Mouse (Mus musculus) myocyte (in vitro differentiated cells): ENCODE measurements around the gene Pdk4. TPM values are rescaled to one million over a fixed set of nuclear protein-coding genes. Genes with fewer than 3 reads are reported as not detected.

Source experiments
- H3K27me3 ChIP-seq: one replicate; pipeline ENCODE4 v1.6.1; 2011; ENCODE audit not compliant: control insufficient read depth, insufficient read depth, insufficient read length
- H3K36me3 ChIP-seq: one replicate; pipeline ENCODE4 v1.6.1; 2011; ENCODE audit not compliant: control insufficient read depth, insufficient read depth
- H3K4me2 ChIP-seq: one replicate; pipeline ENCODE4 v1.6.1; 2011; ENCODE audit warnings: low read depth, control low read depth
- H3K4me3 ChIP-seq: one replicate; pipeline ENCODE4 v1.5.1; 2011; ENCODE audit warnings: mild to moderate bottlenecking, control low read depth, moderate library complexity
- H3K79me2 ChIP-seq: one replicate; pipeline ENCODE4 v1.6.1; 2011; ENCODE audit not compliant: control insufficient read depth, insufficient read depth
- H3ac ChIP-seq: one replicate; pipeline ENCODE4 v1.6.1; 2011; ENCODE audit not compliant: control insufficient read depth, insufficient read length
- CEBPB ChIP-seq: IDR thresholded peaks from 2 replicates; pipeline ENCODE4 v1.6.1; 2011; ENCODE audit warnings: mild to moderate bottlenecking, moderate library complexity; ENCODE audit not compliant: poor library complexity, insufficient read depth, severe bottlenecking
- E2F4 ChIP-seq: IDR thresholded peaks from one replicate; pipeline ENCODE4 v1.6.1; 2011; ENCODE audit warnings: mild to moderate bottlenecking, control low read depth, moderate library complexity; ENCODE audit not compliant: insufficient read depth
- MAX ChIP-seq: IDR thresholded peaks from one replicate; pipeline ENCODE4 v1.6.1; 2011; ENCODE audit warnings: low read depth, mild to moderate bottlenecking, control low read depth
- MYOD1 ChIP-seq, 3 experiments: IDR thresholded peaks; one replicate each; pipeline ENCODE4 v1.6.1; 2011; ENCODE audit warnings: control low read depth in 2 of 3, low read depth in 2 of 3, mild to moderate bottlenecking in 2 of 3, moderate library complexity in 1 of 3; ENCODE audit not compliant: insufficient read length in 2 of 3, control insufficient read depth in 1 of 3
- MYOG ChIP-seq, 3 experiments: IDR thresholded peaks; one replicate each; pipeline ENCODE4 v1.6.1; 2011; ENCODE audit warnings: control low read depth in 2 of 3, low read depth in 2 of 3, mild to moderate bottlenecking in 2 of 3; ENCODE audit not compliant: insufficient read length in 2 of 3, control insufficient read depth in 1 of 3, insufficient read depth in 1 of 3
- POLR2A ChIP-seq: IDR thresholded peaks from one replicate; pipeline ENCODE4 v1.6.1; 2011; ENCODE audit warnings: low read depth, mild to moderate bottlenecking, control low read depth, moderate library complexity; ENCODE audit not compliant: insufficient read length
- POLR2AphosphoS2 ChIP-seq: IDR thresholded peaks from one replicate; pipeline ENCODE4 v1.6.1; 2011; ENCODE audit warnings: low read depth, control low read depth; ENCODE audit not compliant: insufficient read length
- REST ChIP-seq: IDR thresholded peaks from one replicate; pipeline ENCODE4 v1.6.1; 2011; ENCODE audit warnings: mild to moderate bottlenecking, control low read depth, moderate library complexity; ENCODE audit not compliant: insufficient read depth, insufficient read length
- SRF ChIP-seq: IDR thresholded peaks from one replicate; pipeline ENCODE4 v1.6.1; 2011; ENCODE audit warnings: low read depth; ENCODE audit not compliant: control insufficient read depth, insufficient read length
- TCF12 ChIP-seq: IDR thresholded peaks from one replicate; pipeline ENCODE4 v1.6.1; 2011; ENCODE audit warnings: mild to moderate bottlenecking, control low read depth; ENCODE audit not compliant: poor library complexity, insufficient read depth, severe bottlenecking
- TCF3 ChIP-seq: IDR thresholded peaks from one replicate; pipeline ENCODE4 v1.6.1; 2011; ENCODE audit warnings: low read depth, control low read depth; ENCODE audit not compliant: insufficient read length
- USF1 ChIP-seq: IDR thresholded peaks from one replicate; pipeline ENCODE4 v1.6.1; 2011; ENCODE audit warnings: low read depth, mild to moderate bottlenecking, control low read depth, moderate library complexity
- polyA plus RNA-seq: library from polyadenylated mRNA; unstranded; fragments of >200 nt; fragmentation: generic; extraction: Trizol; gene quantifications from one replicate; pipeline ENCODE4 v1.2.1, GENCODE M21; 2012; ENCODE audit warnings: missing spikeins

Gene Pdk4
- polyA plus RNA-seq, 1 experiment = 5.3 TPM

DNA sequence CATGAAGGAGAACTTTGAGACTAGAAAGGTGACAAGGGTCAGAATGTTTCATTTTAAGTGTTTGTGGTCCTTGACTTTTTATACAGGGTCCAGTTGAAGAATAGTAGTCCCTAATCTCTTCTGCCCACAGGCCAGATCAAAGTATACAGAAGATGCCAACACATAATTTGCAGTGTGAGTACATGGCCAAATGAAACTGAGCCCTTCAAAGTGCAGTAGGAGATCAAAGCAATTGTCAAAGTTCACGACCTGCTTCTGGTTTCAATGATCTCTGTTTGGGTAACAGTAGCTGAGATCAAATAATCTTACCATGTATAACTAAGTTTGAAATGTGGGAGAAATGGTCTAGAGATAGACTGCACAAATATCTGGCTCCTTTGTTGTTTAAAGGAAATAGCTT lies 22.1 kb downstream of the Pdk4 start:
- Histone ChIP-seq H3K27me3 (no peaks in the 10 kb centered on the region), H3ac (no peak overlapping the region), H3K4me3 (no peak overlapping the region), H3K4me2 (no peak overlapping the region), H3K36me3 (no peaks in the 10 kb centered on the region), H3K79me2 (no peaks in the 10 kb centered on the region)
- TF ChIP-seq POLR2AphosphoS2 (no peak), MYOG (IDR thresholded peaks at IDR 0.05; ENCODE audit: control insufficient read depth in 1 of 3, insufficient read depth in 1 of 3, insufficient read length in 2 of 3, low read depth in 2 of 3) (no peak), CEBPB (no peak), E2F4 (no peak), POLR2A (no peak), MYOD1 (IDR thresholded peaks at IDR 0.05; ENCODE audit: control insufficient read depth in 1 of 3, insufficient read length in 2 of 3, low read depth in 2 of 3) (no peak), MAX (no peak), REST (no peak)

DNA sequence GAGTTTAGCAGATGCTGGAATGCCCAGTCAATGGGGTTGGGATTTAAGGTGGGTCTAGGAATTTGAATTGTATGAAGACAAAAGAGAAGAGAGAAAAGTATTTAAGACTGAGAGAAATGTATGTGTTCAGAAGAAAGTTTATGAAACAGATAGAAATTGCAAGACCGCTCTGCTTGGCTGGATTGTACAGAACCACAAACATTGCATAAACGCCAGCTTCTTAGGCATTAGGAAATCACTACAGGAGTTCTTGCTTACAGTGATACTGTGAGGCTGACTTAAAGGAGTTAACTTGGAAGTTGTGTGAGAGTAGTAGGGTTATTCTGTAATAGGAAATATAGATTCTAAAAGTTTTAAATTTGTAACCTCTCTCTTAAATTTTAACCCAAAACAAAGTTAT lies 23.4 kb downstream of the Pdk4 start:
- H3K36me3 ChIP-seq = no peaks in the 10 kb centered on the region
- H3K79me2 ChIP-seq = no peaks in the 10 kb centered on the region
- TF ChIP-seq USF1 (no peak), REST (no peak), MAX (no peak), CEBPB (no peak), MYOG (IDR thresholded peaks at IDR 0.05; ENCODE audit: control insufficient read depth in 1 of 3, insufficient read depth in 1 of 3, insufficient read length in 2 of 3, low read depth in 2 of 3) (no peak), TCF3 (no peak), POLR2AphosphoS2 (no peak), TCF12 (no peak), SRF (no peak), E2F4 (no peak), POLR2A (no peak), MYOD1 (IDR thresholded peaks at IDR 0.05; ENCODE audit: control insufficient read depth in 1 of 3, insufficient read length in 2 of 3, low read depth in 2 of 3) (no peak)
- no peak overlapping the region for H3ac ChIP-seq
- no peaks in the 10 kb centered on the region for H3K27me3 ChIP-seq
- no peak overlapping the region for H3K4me2 ChIP-seq
- H3K4me3 ChIP-seq = no peak overlapping the region

DNA sequence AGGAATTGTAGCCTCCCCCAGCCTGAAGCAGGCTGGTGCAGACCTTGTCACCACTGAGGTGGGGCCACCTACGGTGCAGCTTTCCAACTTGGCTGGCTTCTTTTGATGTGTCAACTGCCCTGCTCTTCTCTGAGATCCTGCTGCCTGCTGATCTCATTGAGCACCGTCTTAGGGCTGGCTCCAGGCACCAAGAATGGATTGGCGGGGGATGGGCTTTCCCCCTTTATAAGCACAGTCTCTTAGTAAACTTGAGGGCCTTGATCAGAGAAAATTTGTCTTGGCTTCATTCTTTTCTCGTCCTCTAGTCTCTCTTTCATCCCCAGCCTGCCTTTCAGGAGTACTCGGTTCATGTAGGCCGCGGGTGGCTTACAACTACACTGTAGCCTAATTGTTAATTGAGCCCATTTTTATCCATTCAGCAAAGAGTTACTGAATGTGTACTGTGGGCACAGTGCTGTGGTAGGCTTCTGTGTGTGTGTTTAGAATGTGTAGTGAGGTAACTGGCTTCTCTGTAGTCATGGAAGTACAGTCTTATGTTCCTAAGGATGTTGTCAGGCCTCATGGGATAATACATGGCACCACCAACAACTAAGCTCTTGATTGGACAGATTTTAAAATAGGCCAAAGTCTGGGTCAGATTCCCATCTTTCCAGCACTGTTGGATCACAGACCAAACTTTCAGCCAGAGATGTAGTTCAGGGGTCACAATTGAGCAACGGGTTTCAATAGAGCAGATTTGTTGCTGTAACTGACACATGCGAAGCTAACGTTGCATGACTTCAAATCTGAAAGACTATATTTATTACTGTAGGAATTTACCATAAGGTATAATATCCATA lies 25.4 kb downstream of the Pdk4 start:
- H3K27me3 ChIP-seq = no peaks in the 10 kb centered on the region
- TF ChIP-seq USF1 = no peak
- TF ChIP-seq MAX = no peak
- no peak for TF ChIP-seq E2F4
- TF ChIP-seq MYOG (IDR thresholded peaks at IDR 0.05; ENCODE audit: control insufficient read depth in 1 of 3, insufficient read depth in 1 of 3, insufficient read length in 2 of 3, low read depth in 2 of 3) = no peak
- TF ChIP-seq TCF12 = no peak
- no peak for TF ChIP-seq TCF3
- TF ChIP-seq REST = no peak
- no peak for TF ChIP-seq SRF
- TF ChIP-seq MYOD1 (IDR thresholded peaks at IDR 0.05; ENCODE audit: control insufficient read depth in 1 of 3, insufficient read length in 2 of 3, low read depth in 2 of 3) = no peak
- TF ChIP-seq CEBPB = no peak
- TF ChIP-seq POLR2AphosphoS2 = no peak
- TF ChIP-seq POLR2A = no peak
- H3K4me2 ChIP-seq = no peak overlapping the region
- no peaks in the 10 kb centered on the region for H3K36me3 ChIP-seq
- H3K79me2 ChIP-seq = no peaks in the 10 kb centered on the region
- H3K4me3 ChIP-seq = no peak overlapping the region
- H3ac ChIP-seq = no peak overlapping the region

DNA sequence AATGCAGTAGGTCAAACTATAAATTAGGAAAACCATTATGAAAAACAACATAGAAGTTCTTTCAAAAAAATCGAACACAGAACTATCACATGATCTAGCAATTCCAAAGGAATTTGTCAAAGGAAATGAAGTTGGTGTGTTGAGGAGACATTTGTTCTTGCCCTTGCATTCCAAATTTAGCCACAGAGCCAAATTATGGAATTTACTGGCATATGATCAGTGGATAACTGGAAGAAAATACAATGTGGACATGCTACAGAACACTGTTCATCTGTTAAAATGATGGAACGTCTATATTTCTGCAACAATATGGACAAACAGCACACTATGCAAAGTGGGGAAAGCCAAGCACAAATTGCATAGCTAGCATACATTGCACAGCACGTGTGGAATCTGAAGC lies 40.3 kb downstream of the Pdk4 start:
- H3K79me2 ChIP-seq = no peaks in the 10 kb centered on the region
- no peak overlapping the region for H3K4me3 ChIP-seq
- H3K4me2 ChIP-seq = no peak overlapping the region
- H3K27me3 ChIP-seq = no peaks in the 10 kb centered on the region
- H3K36me3 ChIP-seq = no peaks in the 10 kb centered on the region
- no peak for TF ChIP-seq TCF12
- TF ChIP-seq MAX = no peak
- no peak for TF ChIP-seq USF1
- TF ChIP-seq TCF3 = no peak
- no peak for TF ChIP-seq POLR2AphosphoS2
- TF ChIP-seq MYOD1 (IDR thresholded peaks at IDR 0.05; ENCODE audit: control insufficient read depth in 1 of 3, insufficient read length in 2 of 3, low read depth in 2 of 3) = no peak
- no peak for TF ChIP-seq POLR2A
- TF ChIP-seq E2F4 = no peak
- TF ChIP-seq CEBPB = no peak
- TF ChIP-seq REST = no peak
- no peak for TF ChIP-seq MYOG (IDR thresholded peaks at IDR 0.05; ENCODE audit: control insufficient read depth in 1 of 3, insufficient read depth in 1 of 3, insufficient read length in 2 of 3, low read depth in 2 of 3)
- no peak for TF ChIP-seq SRF
- no peak overlapping the region for H3ac ChIP-seq
